Mouse (Mus musculus): ENCODE data around the gene Narfl. TPM values are rescaled to one million over a fixed set of nuclear protein-coding genes. Genes with fewer than 3 reads are reported as not detected.

The Narfl gene
- polyA plus RNA-seq, 1 experiment: 17.9 TPM

DNA sequence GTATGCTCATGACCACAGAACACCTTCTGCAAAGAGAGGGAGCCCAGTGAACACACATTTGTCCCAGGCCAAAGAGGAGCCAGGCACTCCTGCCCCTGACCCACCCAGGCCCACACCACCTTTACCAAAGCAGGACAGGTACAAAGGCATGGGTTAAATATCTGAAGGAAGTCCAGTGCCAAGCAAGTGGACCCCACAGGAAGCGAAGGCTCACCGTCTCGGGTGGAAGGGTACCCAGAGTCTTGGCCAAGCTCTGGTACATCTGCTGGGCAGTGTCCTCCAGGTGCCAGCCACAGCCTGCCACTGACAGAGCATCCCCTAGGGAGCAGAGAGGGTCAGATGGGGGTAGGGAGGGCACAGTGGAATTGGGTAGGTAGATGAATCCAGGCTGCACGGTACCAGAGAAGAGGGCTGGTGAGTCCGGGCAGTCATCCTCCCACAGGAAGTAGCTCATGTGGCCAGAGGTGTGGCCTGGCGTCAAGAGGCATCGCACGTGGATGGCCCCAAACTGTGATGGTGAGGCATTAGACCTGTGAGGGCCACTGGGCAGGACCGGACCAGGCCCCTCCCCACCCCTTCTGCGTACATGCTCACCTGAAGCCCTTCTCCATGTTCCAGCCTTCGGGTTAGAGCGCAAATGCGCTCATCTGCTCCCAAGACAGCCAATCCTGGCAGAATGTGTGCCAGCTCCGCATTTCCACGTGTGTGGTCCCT is 10.4 kb downstream of the Narfl start:
- peaks cover 3% of the 10 kb centered on the region for H3K36me3 ChIP-seq (ENCODE audit: control insufficient read depth, insufficient read depth, low read length)
- H3K4me3 ChIP-seq (ENCODE audit: control insufficient read depth, low read depth, low read length): no peak overlapping the region
- H3K4me1 ChIP-seq (ENCODE audit: control insufficient read depth, insufficient read depth, low read length): peaks cover 11% of the 10 kb centered on the region
- H3K27me3 ChIP-seq (ENCODE audit: control insufficient read depth, insufficient read depth, low read length): no peaks in the 10 kb centered on the region
- TF ChIP-seq POLR2A (IDR thresholded peaks at IDR 0.05; ENCODE audit: control insufficient read depth, low read depth, low read length): no peak
- no peak overlapping the region for H3K27ac ChIP-seq (ENCODE audit: control insufficient read depth, insufficient read depth, low read depth, low read length)

DNA sequence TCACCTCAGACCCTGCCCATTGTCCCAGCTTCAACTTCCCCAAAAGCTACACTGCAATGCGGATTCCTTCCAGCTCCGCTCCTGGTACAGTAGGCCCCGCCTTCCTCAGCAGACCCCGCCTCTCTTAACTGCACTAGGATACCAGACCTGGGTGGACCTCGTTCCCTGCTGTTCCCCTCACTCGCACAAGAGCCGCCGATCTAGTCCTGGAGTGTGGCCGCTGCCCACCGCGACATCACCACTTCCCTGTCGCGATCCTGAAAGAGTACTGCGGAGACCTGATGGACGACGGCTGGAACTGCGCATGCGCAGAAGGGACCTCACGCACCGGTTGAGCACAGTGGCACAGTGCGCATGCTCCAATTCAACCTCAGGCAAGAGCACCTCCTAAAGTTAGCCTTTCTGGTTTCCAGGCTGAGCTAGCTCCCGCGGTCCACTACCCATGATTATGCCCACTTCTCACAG is 11.7 kb downstream of the Narfl start, which contains the start of gene Haghl:
Gene Haghl, minus strand, starts transcription at position 393 of the 465 bp plus-strand sequence.
- no peaks in the 10 kb centered on the region for H3K27me3 ChIP-seq (ENCODE audit: control insufficient read depth, insufficient read depth, low read length)
- H3K36me3 ChIP-seq (ENCODE audit: control insufficient read depth, insufficient read depth, low read length): peaks cover 3% of the 10 kb centered on the region
- peak; percentile 86; the same call in 1 of the 2 replicates for TF ChIP-seq POLR2A (IDR thresholded peaks at IDR 0.05; ENCODE audit: control insufficient read depth, low read depth, low read length)
- 0 out of 2 replicates have a peak, but pooled peaks have one; percentile 7 for TF ChIP-seq CTCF (IDR thresholded peaks at IDR 0.05; ENCODE audit: control insufficient read depth, insufficient read depth, insufficient replicate concordance, low read depth, low read length)
- peak within 1 kb of the TSS; percentile 87 for H3K4me3 ChIP-seq (ENCODE audit: control insufficient read depth, low read depth, low read length)
- H3K4me1 ChIP-seq (ENCODE audit: control insufficient read depth, insufficient read depth, low read length): peaks cover 11% of the 10 kb centered on the region
- H3K27ac ChIP-seq (ENCODE audit: control insufficient read depth, insufficient read depth, low read depth, low read length): peak within 1 kb of the TSS; percentile 71

DNA sequence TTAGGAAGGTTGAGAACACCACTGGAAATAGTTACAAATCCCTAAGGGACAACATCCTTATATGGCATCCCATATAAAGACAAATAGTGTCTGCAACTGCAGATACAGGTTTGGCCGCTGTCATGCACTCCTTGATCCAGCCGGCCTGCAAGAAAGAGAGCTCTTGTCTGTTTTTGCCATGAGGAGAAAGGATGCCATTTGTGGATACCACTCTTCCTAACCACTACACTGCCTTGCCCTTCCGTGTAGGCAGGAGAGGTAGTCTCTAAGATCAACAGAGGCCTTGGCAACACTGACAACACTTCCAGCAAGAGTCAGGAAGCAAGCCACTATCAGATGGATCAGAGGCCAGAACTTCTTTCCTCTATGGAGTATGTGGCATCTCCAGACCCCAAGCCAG is 12.7 kb downstream of the Narfl start, which contains the start of gene Ccdc78:
Gene Ccdc78, plus strand, starts transcription at position 301 of the 400 bp plus-strand sequence.
- peak within 1 kb of the TSS; percentile 87 for H3K4me3 ChIP-seq (ENCODE audit: control insufficient read depth, low read depth, low read length)
- H3K27ac ChIP-seq (ENCODE audit: control insufficient read depth, insufficient read depth, low read depth, low read length): peak within 1 kb of the TSS; percentile 71
- TF ChIP-seq CTCF (IDR thresholded peaks at IDR 0.05; ENCODE audit: control insufficient read depth, insufficient read depth, insufficient replicate concordance, low read depth, low read length): no peak
- TF ChIP-seq POLR2A (IDR thresholded peaks at IDR 0.05; ENCODE audit: control insufficient read depth, low read depth, low read length): no peak
- peaks cover 12% of the 10 kb centered on the region for H3K4me1 ChIP-seq (ENCODE audit: control insufficient read depth, insufficient read depth, low read length)
- H3K36me3 ChIP-seq (ENCODE audit: control insufficient read depth, insufficient read depth, low read length): peaks cover 3% of the 10 kb centered on the region
- no peaks in the 10 kb centered on the region for H3K27me3 ChIP-seq (ENCODE audit: control insufficient read depth, insufficient read depth, low read length)

DNA sequence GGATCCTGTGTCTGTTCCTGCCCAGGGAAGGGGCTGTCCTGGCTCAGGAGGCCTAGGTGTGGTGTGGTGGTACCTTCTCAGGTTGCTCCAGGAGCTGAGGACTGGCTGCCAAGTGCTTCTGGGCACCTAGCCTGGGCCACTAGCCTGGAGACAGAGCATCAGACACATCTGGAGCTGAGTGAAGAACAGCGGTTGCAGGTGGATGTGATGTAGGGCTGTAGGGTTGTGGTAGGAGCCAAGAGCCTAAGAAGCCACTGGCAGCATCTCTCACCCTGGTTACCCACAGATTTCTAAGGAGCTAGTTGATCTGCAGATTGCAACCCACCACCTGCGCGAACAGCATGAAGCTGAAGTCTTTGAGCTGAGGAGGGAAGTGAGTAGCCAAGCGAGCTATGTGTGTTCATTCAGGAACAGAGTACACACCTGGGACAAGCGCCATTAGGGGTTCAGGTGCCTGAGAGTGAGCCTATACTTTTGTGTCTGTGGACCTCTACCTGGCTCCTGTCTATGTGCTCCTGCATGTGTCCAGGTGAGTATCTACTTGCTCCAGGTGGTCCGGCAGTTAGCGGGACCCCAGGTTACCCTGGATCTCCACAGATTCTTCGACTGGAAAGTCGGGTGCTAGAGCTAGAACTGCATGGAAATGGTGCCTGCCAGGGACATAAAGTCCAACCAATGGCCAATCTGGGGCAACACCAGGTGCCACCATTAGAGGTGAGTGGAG is 13.4 kb downstream of the Narfl start:
- Histone ChIP-seq H3K4me1 (ENCODE audit: control insufficient read depth, insufficient read depth, low read length) (peaks cover 16% of the 10 kb centered on the region), H3K36me3 (ENCODE audit: control insufficient read depth, insufficient read depth, low read length) (peaks cover 3% of the 10 kb centered on the region), H3K27ac (ENCODE audit: control insufficient read depth, insufficient read depth, low read depth, low read length) (no peak overlapping the region), H3K27me3 (ENCODE audit: control insufficient read depth, insufficient read depth, low read length) (no peaks in the 10 kb centered on the region), H3K4me3 (ENCODE audit: control insufficient read depth, low read depth, low read length) (no peak overlapping the region)
- TF ChIP-seq POLR2A (IDR thresholded peaks at IDR 0.05; ENCODE audit: control insufficient read depth, low read depth, low read length) (no peak), CTCF (IDR thresholded peaks at IDR 0.05; ENCODE audit: control insufficient read depth, insufficient read depth, insufficient replicate concordance, low read depth, low read length) (no peak)

DNA sequence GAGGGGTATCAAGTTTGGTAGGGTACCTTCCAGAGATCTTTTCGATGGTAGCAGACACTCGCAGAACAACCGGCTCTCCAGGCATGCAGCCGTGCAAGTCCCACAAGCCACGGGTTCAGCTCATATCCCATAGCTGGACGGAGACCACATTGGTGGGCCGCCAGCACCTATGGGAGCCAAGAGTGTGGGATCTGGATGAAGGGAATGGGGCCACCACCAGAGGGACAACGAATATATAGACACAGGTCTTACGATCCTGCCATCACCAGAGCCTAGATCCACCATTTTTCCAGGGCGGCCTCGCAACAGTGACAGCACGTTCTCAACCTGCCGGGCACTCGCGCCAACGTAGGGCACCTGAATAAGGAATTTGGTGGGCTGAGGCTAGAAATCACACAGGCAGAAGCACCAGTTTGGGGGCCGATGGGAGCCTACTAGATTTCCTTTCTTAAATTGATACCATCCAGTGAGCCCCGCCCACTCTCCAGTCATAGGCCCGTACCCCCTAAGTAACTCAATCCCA is 17.8 kb downstream of the Narfl start:
- Histone ChIP-seq H3K27me3 (ENCODE audit: control insufficient read depth, insufficient read depth, low read length) (no peaks in the 10 kb centered on the region), H3K4me1 (ENCODE audit: control insufficient read depth, insufficient read depth, low read length) (peaks cover 19% of the 10 kb centered on the region), H3K36me3 (ENCODE audit: control insufficient read depth, insufficient read depth, low read length) (no peaks in the 10 kb centered on the region), H3K27ac (ENCODE audit: control insufficient read depth, insufficient read depth, low read depth, low read length) (peak overlapping the region; percentile 80; the same call in 1 of the 2 replicates), H3K4me3 (ENCODE audit: control insufficient read depth, low read depth, low read length) (peak overlapping the region; percentile 93)
- no peak for TF ChIP-seq CTCF (IDR thresholded peaks at IDR 0.05; ENCODE audit: control insufficient read depth, insufficient read depth, insufficient replicate concordance, low read depth, low read length)
- no peak for TF ChIP-seq POLR2A (IDR thresholded peaks at IDR 0.05; ENCODE audit: control insufficient read depth, low read depth, low read length)

DNA sequence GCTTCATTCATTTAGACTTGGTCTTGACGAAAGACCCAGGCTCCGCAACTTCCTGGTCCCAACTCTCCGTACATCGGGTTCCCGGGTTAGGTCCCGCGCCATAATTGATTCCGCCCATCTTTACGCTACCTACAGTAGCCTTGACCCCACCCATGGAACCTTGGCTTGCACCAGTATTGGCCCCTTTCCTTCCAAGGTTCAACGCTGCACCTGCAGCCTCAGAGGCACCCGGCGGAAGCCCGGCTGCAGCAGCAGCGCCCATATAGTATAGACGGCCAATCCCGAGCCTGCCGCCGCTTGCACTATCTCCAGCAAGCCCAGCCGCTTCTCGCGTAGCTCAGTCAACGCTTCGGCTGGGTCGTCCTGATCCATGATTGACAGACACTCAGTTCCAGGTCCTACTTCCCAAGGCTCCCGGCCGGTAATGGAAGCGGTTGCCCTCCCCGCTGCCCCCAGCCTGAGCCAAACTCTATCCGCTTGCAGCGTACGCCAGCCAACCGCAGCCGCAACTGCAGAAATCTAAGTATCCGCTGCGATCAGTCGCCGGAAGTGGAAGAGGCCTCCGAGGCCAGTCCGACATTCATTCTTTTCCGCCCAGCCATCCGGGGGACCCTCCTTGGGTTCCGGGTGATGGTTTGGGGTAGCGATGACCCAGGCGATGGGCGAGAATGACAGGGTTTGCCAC is 18.4 kb downstream of the Narfl start:
- Histone ChIP-seq H3K36me3 (ENCODE audit: control insufficient read depth, insufficient read depth, low read length) (no peaks in the 10 kb centered on the region), H3K4me1 (ENCODE audit: control insufficient read depth, insufficient read depth, low read length) (peaks cover 21% of the 10 kb centered on the region), H3K4me3 (ENCODE audit: control insufficient read depth, low read depth, low read length) (peak overlapping the region; percentile 93), H3K27me3 (ENCODE audit: control insufficient read depth, insufficient read depth, low read length) (no peaks in the 10 kb centered on the region), H3K27ac (ENCODE audit: control insufficient read depth, insufficient read depth, low read depth, low read length) (peak overlapping the region; percentile 80)
- TF ChIP-seq POLR2A (IDR thresholded peaks at IDR 0.05; ENCODE audit: control insufficient read depth, low read depth, low read length) (peak; percentile 58), CTCF (IDR thresholded peaks at IDR 0.05; ENCODE audit: control insufficient read depth, insufficient read depth, insufficient replicate concordance, low read depth, low read length) (no peak)

Data from testis, adult 2 months (tissue).